Mouse (Mus musculus): ENCODE data around the gene Hip1r. TPM values are rescaled to one million over a fixed set of nuclear protein-coding genes. Genes with fewer than 3 reads are reported as not detected.

The Hip1r gene
- total RNA-seq, 2 experiments from 2014 or later = 5.6 to 14.3 TPM

DNA sequence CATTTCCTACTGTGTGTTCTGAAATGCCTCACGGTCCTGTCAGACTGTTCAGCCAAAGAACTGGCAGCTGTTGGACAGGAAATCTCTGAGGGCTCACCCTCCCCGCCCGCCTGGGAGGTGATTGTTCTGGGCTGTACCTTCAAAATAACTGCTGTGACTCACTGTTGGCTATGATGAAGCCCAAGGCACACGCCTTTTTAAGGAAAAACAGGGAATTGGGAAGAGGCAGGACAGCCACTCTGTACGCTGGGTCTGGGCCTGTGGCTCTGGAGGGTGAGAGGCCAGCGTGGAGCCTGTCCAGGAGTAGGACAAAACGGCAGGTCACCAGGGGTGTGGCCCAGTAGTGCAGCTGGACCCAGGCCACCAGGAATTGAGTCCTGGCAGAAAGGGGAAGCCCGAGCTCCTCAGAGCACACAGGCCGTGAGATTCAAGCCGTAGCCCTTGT lies 18.8 kb downstream of the Hip1r start:
- intact Hi-C loops (cut with DNase I) = loop anchor here (1.0 kb wide), 1 partner anchor 45 kb away; no protein-coding TSS in a partner anchor
- peak; percentile 80 for DNase-seq
- TF ChIP-seq CTCF (IDR thresholded peaks at IDR 0.05) = no peak
- Histone ChIP-seq H3K27ac (peak overlapping the region; percentile 87), H3K4me3 (peak overlapping the region; percentile 21; the same call in 1 of the 2 replicates)

DNA sequence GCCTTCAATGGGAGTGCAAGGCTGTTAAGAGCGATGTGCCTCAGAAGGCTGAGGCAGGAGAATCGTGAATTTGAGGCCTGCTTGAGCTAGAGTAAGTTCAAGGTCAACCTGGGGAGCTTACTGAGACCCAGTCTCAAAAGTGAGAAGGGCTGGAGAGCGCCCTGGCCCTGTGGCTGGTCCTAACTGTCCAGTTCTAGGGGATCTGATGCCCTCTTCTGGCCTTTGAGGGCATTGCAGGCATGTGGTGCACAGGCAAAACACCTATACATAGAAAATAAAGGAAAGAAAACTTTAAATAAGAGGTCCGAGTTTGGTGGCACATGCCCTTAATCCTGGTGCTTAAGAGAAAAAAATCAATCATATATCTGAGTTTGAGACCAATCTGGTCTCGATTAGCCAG lies 19.4 kb downstream of the Hip1r start:
- Histone ChIP-seq H3K4me3 (peak overlapping the region; percentile 21; the same call in 1 of the 2 replicates), H3K27ac (peak overlapping the region; percentile 87)
- peak; percentile 100; the same call in 1 of the 2 replicates for TF ChIP-seq CTCF (IDR thresholded peaks at IDR 0.05)
- intact Hi-C loops (cut with DNase I) = loop anchor here (1.0 kb wide), 1 partner anchor 45 kb away; no protein-coding TSS in a partner anchor
- peak; percentile 90 for DNase-seq

DNA sequence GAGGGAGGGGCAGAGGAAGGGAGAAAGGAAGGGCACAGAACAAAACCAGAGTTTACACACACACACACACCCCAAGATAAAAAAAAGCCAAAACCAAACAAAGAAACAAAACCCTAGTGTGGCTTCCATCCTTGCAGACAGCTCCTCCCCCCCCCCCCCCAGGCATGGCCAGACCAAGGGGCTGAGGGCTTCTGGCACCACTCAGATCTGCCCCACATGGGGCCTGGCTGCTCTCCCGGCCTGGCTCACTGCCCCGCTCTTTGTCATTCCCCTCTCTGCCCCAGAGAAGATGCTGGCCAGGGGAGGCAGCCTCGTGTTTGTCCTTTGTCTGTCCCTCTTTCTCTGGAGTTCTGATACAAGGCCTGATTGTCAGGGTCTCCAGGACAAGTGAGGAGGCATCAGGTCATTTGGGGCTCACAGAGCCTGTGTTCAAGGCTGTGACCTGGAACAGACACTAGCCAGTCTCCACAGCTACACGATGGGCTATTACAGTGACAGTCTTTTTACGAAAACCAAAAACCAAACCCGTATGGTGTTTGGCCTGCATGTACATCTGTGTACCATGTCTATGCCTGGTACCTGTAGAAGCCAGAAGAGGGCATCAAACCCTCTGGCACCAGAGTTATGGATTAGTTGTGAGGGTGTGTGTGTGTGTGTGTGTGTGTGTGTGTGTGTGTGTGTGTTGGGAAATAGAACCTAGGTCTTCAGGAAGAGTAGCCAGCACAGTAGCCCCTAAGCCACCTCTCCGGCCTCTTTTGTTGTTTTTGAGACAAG lies 20.0 kb downstream of the Hip1r start:
- DNase-seq = no peak
- Histone ChIP-seq H3K4me3 (no peak overlapping the region), H3K27ac (no peak overlapping the region)
- TF ChIP-seq CTCF (IDR thresholded peaks at IDR 0.05) = no peak
- intact Hi-C loops (cut with DNase I) = no loop called here

DNA sequence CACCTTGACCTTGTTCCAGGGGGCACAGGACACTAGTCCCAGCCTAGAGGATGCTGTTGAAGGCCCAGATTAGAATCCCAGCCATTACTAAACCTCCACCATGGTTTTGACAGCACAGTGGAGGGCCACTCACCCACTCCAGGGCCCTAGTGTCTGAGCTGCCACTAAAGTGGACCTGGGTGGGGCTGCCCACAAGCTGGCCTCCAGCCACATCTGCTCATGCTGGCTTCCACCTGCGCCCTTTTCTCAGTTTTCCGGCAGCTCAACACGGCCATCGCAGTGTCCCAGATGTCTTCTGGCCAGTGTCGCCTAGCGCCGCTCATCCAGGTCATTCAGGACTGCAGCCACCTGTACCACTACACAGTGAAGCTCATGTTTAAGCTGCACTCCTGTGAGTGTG lies 21.0 kb downstream of the Hip1r start:
- no peak for TF ChIP-seq CTCF (IDR thresholded peaks at IDR 0.05)

DNA sequence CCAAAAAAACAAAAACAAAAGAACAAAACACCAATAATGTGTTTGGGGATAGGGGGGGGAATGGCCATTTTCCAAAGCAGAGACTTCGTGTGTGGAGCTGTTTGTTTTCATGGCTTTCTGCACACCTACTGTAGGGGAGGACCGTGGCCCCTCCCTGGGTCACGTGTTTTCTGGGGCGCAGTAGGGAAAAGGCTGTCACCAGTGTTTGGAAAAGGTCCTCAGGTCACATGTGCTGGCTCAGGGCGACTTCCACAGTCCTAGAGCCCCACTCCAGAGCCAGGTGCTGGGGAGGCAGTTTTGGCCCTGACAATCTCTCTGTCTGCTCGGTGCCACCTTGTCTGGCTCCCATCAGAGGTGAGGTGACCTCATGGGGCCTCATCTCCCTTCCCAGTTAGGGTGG lies 22.0 kb downstream of the Hip1r start:
- no peak overlapping the region for H3K27ac ChIP-seq
- no peak for TF ChIP-seq CTCF (IDR thresholded peaks at IDR 0.05)
- DNase-seq = no peak
- H3K4me3 ChIP-seq = no peak overlapping the region
- intact Hi-C loops (cut with DNase I) = no loop called here

More for the DNA sequence above, 21.0 kb downstream of the Hip1r start:
- Histone ChIP-seq H3K4me3 (no peak overlapping the region), H3K27ac (no peak overlapping the region)
- intact Hi-C loops (cut with DNase I) = no loop called here
- no peak for DNase-seq

DNA sequence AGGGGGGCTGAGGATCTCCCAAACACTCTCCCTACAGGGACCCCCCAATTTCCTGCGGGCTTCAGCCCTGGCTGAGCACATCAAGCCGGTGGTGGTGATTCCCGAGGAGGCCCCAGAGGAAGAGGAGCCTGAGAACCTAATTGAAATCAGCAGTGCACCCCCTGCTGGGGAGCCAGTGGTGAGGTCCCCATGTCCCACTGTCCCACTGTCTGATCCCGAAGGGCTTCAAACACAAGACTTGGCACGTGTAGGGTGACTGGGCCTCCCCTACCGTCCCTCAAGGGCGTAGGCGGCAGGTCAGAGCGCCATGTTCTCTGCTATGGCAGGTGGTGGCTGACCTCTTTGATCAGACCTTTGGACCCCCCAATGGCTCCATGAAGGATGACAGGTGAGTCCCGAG lies 22.8 kb downstream of the Hip1r start:
- intact Hi-C loops (cut with DNase I) = no loop called here
- TF ChIP-seq CTCF (IDR thresholded peaks at IDR 0.05) = peak; percentile 63
- peak; percentile 58 for DNase-seq

DNA sequence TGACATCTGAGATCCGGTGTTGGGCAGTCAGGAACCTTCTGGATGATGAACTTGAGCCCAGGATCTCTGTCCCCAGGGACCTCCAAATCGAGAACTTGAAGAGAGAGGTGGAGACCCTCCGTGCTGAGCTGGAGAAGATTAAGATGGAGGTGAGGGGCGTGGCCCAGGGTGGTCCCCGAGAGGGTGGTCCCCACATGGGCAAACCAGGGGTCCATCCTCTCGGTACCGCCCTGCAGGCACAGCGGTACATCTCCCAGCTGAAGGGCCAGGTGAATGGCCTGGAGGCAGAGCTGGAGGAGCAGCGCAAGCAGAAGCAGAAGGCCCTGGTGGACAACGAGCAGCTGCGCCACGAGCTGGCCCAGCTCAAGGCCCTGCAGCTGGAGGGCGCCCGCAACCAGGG lies 23.3 kb downstream of the Hip1r start:
- Histone ChIP-seq H3K4me3 (peak overlapping the region; percentile 52), H3K27ac (peak overlapping the region; percentile 51)
- no peak for DNase-seq
- peak; percentile 35 for TF ChIP-seq CTCF (IDR thresholded peaks at IDR 0.05)
- intact Hi-C loops (cut with DNase I) = no loop called here

More for the DNA sequence above, 22.8 kb downstream of the Hip1r start:
- no peak overlapping the region for H3K4me3 ChIP-seq
- H3K27ac ChIP-seq = no peak overlapping the region

DNA sequence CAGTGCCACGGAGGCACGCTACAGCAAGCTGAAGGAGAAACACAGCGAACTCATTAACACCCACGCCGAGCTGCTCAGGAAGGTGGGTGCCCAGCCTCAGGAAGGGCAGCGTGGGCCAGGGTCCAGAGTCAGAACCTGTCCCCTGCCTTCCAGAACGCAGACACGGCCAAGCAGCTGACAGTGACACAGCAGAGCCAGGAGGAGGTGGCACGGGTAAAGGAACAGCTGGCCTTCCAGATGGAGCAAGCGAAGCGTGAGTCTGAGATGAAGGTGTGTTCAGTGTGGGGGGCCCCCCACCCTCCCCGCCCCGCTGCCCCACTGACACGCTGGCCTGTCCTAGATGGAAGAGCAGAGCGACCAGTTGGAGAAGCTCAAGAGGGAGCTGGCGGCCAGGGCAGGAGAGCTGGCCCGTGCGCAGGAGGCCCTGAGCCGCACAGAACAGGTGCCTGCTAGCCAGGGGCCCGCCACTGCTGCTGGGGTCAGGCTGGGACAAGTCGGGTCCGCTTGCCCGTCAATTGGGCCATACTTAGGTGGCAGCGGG lies 23.9 kb downstream of the Hip1r start:
- intact Hi-C loops (cut with DNase I) = no loop called here
- no peak for TF ChIP-seq CTCF (IDR thresholded peaks at IDR 0.05)
- Histone ChIP-seq H3K4me3 (peak overlapping the region; percentile 52), H3K27ac (peak overlapping the region; percentile 51)
- DNase-seq = peak; percentile 72

DNA sequence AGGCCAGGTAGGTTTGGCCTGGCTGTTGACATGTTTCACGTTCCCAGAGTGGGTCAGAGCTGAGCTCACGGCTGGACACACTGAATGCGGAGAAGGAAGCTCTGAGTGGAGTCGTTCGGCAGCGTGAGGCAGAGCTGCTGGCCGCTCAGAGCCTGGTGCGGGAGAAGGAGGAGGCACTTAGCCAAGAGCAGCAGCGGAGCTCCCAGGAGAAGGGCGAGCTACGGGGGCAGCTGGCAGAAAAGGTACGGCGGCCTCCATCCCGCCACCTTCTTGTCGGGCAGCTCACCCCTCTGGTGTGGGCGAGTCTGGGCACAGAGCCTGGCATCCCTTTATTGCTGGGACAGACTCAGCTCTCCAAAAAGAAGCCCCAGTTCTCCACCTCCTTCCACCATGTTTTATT lies 24.4 kb downstream of the Hip1r start:
- Histone ChIP-seq H3K4me3 (peak overlapping the region; percentile 52), H3K27ac (peak overlapping the region; percentile 51; the same call in 1 of the 2 replicates)
- no peak for TF ChIP-seq CTCF (IDR thresholded peaks at IDR 0.05)
- peak; percentile 47 for DNase-seq
- intact Hi-C loops (cut with DNase I) = no loop called here

DNA sequence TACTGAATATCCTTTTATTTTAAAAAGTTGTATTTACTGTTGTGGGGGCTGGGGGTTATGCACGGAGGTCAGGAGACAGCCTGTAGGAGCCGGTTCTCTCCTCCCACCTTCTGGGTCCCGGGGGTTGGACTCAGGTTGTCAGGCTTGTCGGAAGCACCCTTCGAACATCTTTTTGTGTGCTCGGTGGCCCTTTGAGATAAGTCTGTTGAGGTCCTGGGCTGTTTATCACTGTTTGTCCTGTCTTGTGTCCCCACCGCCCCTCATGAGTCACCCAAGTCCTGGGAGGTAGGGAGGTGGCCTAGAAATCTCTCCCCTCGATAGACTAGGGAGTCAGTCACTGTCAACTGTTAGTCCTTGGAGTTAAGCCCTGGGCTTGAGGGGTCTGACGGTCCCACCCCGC lies 24.9 kb downstream of the Hip1r start:
- no peak for TF ChIP-seq CTCF (IDR thresholded peaks at IDR 0.05)
- intact Hi-C loops (cut with DNase I) = no loop called here
- no peak overlapping the region for H3K4me3 ChIP-seq
- DNase-seq = no peak
- H3K27ac ChIP-seq = no peak overlapping the region

DNA sequence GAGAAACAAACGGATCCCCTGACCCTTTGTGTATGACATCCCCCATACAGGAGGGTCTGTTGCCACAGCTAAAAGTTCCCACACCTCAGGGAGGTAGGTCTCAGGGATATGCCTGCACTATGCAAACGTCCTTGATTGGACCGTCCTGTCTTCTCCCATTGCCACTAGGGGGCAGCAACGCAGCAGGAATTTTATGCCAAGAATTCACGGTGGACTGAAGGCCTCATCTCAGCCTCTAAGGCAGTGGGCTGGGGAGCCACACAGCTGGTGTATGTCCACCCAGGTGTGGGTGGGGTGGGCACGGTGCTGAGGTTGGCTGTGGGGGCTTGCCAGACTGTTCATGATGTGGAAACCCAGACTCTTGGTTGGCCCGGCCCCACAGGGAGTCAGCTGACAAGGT lies 27.4 kb downstream of the Hip1r start:
- peak; percentile 91 for DNase-seq
- intact Hi-C loops (cut with DNase I) = loop anchor here (1.0 kb wide), 1 partner anchor 83 kb away; no protein-coding TSS in a partner anchor
- H3K27ac ChIP-seq = no peak overlapping the region
- TF ChIP-seq CTCF (IDR thresholded peaks at IDR 0.05) = peak; percentile 93
- H3K4me3 ChIP-seq = no peak overlapping the region

DNA sequence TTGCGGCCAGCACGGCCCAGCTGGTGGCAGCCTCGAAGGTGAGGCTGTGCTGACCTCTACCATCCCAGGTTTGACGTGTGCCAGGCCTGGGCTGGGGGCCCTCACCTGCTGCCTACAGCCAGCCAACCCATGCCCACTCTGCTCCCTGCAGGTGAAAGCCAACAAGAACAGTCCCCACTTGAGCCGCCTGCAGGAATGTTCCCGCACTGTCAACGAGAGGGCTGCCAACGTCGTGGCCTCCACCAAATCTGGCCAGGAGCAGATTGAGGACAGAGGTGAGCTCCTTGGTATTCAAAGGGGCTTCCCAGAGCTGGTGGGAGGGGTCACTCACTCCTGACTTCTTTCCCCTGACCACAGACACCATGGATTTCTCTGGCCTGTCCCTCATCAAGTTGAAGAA lies 27.8 kb downstream of the Hip1r start:
- H3K4me3 ChIP-seq = no peak overlapping the region
- no peak for DNase-seq
- intact Hi-C loops (cut with DNase I) = loop anchor here (1.0 kb wide), 1 partner anchor 83 kb away; no protein-coding TSS in a partner anchor
- TF ChIP-seq CTCF (IDR thresholded peaks at IDR 0.05) = no peak
- H3K27ac ChIP-seq = no peak overlapping the region

DNA sequence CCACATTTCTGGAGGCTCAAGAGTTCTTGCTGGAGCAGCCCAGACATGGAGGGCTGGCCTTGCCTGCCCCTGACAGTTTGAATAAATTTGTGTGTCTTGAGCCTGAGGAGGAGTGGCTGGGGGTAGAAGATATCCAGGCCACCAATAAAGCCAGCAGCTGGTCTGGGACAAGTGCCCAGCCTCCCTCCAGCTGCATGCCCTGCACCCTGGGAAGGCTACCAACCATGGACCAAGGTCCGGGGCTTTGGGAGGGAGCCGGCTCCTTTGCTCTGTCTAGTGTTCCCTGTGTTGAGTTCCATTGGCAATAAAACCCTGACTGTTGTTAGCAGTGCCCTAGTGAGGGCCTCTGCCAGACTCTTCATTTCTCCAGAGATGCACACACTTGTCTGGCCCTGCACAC lies 29.4 kb downstream of the Hip1r start:
- peak; percentile 80 for DNase-seq
- no peak for TF ChIP-seq CTCF (IDR thresholded peaks at IDR 0.05)
- intact Hi-C loops (cut with DNase I) = no loop called here
- Histone ChIP-seq H3K27ac (peak overlapping the region; percentile 35), H3K4me3 (no peak overlapping the region)

All from gastrocnemius, adult 2 months (tissue).